Mouse (Mus musculus) kidney, embryonic 16.5 days (tissue): ENCODE measurements at regions not wholly inside any gene's neighbourhood (a gene's known extent, or its start where the extent isn't known, plus 50 kb on each side); places are given as distances from the start of the nearest gene placed in this dataset.

Experiments used
- ATAC-seq: fragments of 200-750 bp; cut with Nextera tagmentation; 2 replicates; pipeline ENCODE4 v1.8.0; 2017; ENCODE audit warnings: moderate TSS enrichment; ENCODE audit not compliant: low FRiP score, low TSS enrichment
- H3K27ac ChIP-seq: fragments of 300-500 bp; sonication (generic); 2 replicates; pipeline ENCODE4 v1.5.1; 2014; ENCODE audit warnings: low read length
- H3K27me3 ChIP-seq: fragments of 300-500 bp; sonication (generic); 2 replicates; pipeline ENCODE4 v1.6.1; 2014; ENCODE audit warnings: low read length, control low read depth, mixed read lengths; ENCODE audit not compliant: insufficient read depth
- H3K36me3 ChIP-seq: fragments of 300-500 bp; sonication (generic); 2 replicates; pipeline ENCODE4 v1.6.1; 2014; ENCODE audit warnings: low read length, control low read depth, mixed read lengths; ENCODE audit not compliant: insufficient read depth
- H3K4me1 ChIP-seq: fragments of 300-500 bp; sonication (generic); 2 replicates; pipeline ENCODE4 v1.6.1; 2014; ENCODE audit warnings: low read length, control low read depth, mixed read lengths; ENCODE audit not compliant: insufficient read depth
- H3K4me2 ChIP-seq: fragments of 300-500 bp; sonication (generic); replicated peaks from 2 replicates; pipeline ENCODE4 v1.6.1; 2014; ENCODE audit warnings: low read depth, low read length
- H3K4me3 ChIP-seq: fragments of 300-500 bp; sonication (generic); 2 replicates; pipeline ENCODE4 v1.5.1; 2014; ENCODE audit warnings: mild to moderate bottlenecking, low read length
- H3K9ac ChIP-seq: fragments of 300-500 bp; sonication (generic); replicated peaks from 2 replicates; pipeline ENCODE4 v1.6.1; 2014; ENCODE audit warnings: low read length
- H3K9me3 ChIP-seq: fragments of 300-500 bp; sonication (generic); 2 replicates; pipeline ENCODE4 v1.6.1; 2016; ENCODE audit warnings: low read length, control low read depth
- WGBS: fragments of 180-500 bp; shearing (Covaris S2); extraction: QIAGEN DNeasy Blood & Tissue Kit; methylation state at CpG from one replicate; pipeline ENCODE4 v1.1.7; 2014; 5-methylcytosine and 5-hydroxymethylcytosine counted together

DNA sequence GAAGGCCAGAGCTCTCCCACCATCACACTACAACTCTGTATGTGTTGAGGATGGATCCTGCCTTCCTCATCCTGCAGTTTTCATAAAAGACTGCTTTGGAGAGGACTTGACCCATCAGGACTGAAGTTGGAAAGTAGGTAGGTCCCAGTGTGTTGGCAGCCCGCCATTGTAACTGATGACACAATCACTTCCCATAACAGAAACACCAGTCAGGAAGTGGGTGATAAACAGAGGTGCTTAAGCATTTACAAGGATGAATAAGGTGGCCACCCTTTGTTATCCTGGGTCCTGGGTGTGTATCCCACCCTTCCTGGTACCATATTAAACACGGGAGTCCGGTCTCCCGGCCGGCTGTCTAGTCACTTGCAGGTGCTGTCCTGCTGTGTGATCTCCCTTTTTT, 118.3 kb downstream of the Snx10 start:
- Histone ChIP-seq H3K27me3 (no peaks in the 10 kb centered on the region), H3K4me2 (no peak overlapping the region), H3K9ac (no peak overlapping the region), H3K4me3 (no peak overlapping the region), H3K4me1 (no peaks in the 10 kb centered on the region), H3K36me3 (no peaks in the 10 kb centered on the region), H3K9me3 (no peaks in the 10 kb centered on the region), H3K27ac (no peak overlapping the region)
- no peak for ATAC-seq
- WGBS = 76% methylated on average over 5 of the region's 5 CpGs

DNA sequence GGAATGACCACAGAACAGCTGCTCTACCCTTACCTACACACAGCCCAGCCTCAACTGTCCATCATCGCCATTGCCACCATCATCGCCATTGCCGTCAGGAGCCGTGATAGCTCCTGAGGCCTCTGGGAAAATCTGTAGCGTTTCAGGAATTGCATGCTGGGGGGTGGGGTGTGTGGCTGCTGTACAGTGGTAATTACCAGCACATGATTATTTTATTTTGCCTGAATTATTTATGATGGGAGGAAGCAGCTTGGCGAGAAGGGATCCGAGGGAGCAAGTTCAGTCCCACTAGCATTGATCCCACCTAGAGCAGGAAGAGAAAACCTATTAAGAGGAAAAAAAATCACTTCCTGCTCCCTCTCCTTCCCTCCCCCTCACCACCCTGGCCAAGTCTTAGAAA, 125.1 kb downstream of the Snx10 start:
- Histone ChIP-seq H3K36me3 (no peaks in the 10 kb centered on the region), H3K9me3 (no peaks in the 10 kb centered on the region), H3K4me3 (no peak overlapping the region), H3K4me1 (no peaks in the 10 kb centered on the region), H3K9ac (no peak overlapping the region), H3K4me2 (no peak overlapping the region), H3K27me3 (no peaks in the 10 kb centered on the region), H3K27ac (no peak overlapping the region)
- WGBS = 70% methylated on average over 7 of the region's 7 CpGs
- ATAC-seq = no peak

DNA sequence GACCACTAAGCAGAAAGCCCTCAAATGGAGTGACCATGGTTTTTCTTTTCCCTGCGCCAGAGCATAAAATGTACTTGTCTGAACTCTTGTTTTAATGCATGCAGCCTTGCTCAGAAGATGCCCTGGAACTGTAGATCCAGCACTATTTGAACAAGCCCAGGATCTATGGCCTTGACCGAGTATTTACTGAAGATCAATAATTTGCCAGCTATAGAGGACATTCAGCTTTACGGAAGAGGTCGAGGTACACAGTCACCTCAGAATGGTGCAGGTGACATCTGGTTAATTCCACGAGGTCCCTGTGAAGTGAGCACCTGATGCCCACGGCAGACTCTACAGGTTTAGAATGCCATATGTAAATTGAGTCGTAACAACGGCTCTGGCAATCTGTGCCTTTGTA, 130.1 kb downstream of the Snx10 start:
- Histone ChIP-seq H3K9ac (no peak overlapping the region), H3K4me2 (no peak overlapping the region), H3K9me3 (no peaks in the 10 kb centered on the region), H3K27me3 (no peaks in the 10 kb centered on the region), H3K4me1 (peaks cover 14% of the 10 kb centered on the region), H3K4me3 (no peak overlapping the region), H3K27ac (no peak overlapping the region), H3K36me3 (no peaks in the 10 kb centered on the region)
- no peak for ATAC-seq
- WGBS = 86% methylated on average over 8 of the region's 8 CpGs

DNA sequence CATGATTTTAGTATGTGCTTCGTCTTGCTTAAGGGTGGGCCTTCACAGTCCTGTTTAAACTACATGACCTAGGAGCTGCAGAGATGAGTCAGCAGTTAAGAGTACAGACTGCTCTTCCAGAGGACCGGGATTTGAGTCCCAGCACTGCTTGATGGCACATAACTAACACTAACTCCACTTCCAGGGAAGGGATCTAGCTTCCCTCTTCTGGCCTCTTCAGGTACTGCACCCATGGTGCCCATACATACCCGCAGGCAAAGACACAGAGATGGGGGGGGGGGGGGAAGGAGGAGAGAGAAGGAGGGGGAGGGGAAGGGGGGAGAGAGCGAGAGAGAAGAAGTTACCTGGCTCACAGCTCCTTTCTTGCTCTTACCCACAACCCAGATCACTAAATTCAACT, 131.3 kb downstream of the Snx10 start:
- Histone ChIP-seq H3K36me3 (no peaks in the 10 kb centered on the region), H3K9me3 (no peaks in the 10 kb centered on the region), H3K27ac (no peak overlapping the region), H3K4me3 (no peak overlapping the region), H3K9ac (no peak overlapping the region), H3K27me3 (no peaks in the 10 kb centered on the region), H3K4me2 (no peak overlapping the region), H3K4me1 (peaks cover 14% of the 10 kb centered on the region)
- WGBS = 92% methylated on average over 4 of the region's 4 CpGs
- ATAC-seq = no peak

DNA sequence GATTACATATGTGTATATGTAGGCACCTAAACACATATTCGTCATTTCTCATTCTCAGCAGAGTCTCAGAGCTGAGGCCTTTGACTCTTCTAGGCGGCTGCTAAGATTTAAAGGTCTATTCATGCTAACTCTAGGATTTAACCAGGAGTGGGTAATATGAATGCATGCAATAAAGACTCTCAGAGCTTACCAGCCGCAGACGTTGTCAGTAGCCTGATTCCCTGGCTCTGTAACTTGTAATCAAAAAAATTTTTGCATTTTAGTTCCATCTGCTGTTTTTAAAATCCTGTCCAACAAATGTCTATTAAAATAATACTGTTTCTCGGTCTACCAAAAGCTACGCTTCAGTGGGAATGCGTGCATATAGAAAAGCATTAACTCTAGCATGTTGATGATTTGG, 132.4 kb downstream of the Snx10 start:
- no peak for ATAC-seq
- Histone ChIP-seq H3K27ac (no peak overlapping the region), H3K4me2 (no peak overlapping the region), H3K4me1 (peaks cover 14% of the 10 kb centered on the region), H3K36me3 (no peaks in the 10 kb centered on the region), H3K4me3 (no peak overlapping the region), H3K27me3 (no peaks in the 10 kb centered on the region), H3K9ac (no peak overlapping the region), H3K9me3 (no peaks in the 10 kb centered on the region)
- 82% methylated on average over 7 of the region's 7 CpGs for WGBS

DNA sequence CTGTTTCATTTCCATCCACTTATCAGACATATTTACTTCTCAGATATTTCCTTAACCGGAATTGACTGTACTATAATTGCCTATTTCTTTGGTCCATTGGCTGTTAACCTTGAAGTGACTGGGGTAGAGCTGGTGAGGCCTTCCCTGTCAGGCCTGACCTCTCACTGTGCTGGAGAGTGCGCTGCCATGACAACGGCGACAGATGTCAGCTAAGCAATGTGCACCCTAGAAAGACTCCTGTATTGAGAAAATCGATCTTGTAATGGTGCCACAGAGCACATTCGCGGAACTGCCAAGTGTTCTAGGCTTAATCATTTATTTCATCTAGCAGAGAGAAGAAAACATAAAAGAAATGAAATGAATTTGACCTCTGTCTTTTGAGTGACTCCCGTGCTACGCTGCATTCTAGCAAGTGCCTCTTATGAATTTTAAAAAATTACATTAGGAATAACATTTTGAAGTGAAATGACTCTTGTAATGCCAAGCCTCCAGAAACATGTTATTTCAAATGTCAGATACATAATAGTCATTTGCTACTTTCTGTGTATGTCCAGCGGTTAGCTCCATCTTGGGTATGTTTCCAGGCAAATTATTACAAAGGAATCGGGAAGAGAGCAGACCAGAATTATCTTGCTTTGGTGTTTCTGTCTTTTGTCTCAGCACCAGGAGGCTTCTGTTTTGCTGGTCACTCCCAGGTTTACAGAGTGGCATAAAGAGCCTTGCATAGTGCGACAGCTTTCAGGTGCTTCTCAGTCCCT, 133.4 kb downstream of the Snx10 start:
- WGBS = 56% methylated on average over 12 of the region's 12 CpGs

DNA sequence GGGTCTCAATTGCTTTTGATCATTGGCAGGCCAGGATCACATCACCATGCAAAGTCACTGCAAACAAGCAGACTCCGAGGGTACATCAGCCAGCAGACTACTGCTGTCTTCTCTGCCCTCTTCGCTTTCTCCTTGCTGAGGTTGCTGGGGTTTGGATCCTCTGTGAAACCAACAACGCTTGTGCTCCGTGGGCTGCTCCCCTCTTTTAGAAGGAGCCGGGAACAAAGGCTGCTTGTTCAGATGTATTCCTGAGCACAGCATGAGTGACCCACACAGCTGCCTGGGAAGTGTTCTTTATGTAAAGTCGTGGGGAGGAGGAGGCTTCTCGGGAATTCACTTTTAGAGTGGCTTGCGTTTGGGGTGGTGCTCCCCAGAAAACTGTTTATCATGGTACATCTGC, 134.7 kb downstream of the Snx10 start:
- Histone ChIP-seq H3K36me3 (no peaks in the 10 kb centered on the region), H3K9me3 (no peaks in the 10 kb centered on the region), H3K27me3 (no peaks in the 10 kb centered on the region), H3K4me3 (no peak overlapping the region), H3K4me2 (no peak overlapping the region), H3K4me1 (peaks cover 14% of the 10 kb centered on the region), H3K27ac (no peak overlapping the region), H3K9ac (0 out of 2 replicates have a peak overlapping the region, but pooled peaks have one; percentile 1)
- no peak for ATAC-seq
- WGBS = 11% methylated on average over 8 of the region's 8 CpGs

More for the DNA sequence above, 133.4 kb downstream of the Snx10 start:
- Histone ChIP-seq H3K27me3 (no peaks in the 10 kb centered on the region), H3K4me2 (no peak overlapping the region), H3K4me3 (no peak overlapping the region), H3K4me1 (peaks cover 14% of the 10 kb centered on the region), H3K27ac (no peak overlapping the region), H3K9ac (no peak overlapping the region), H3K36me3 (no peaks in the 10 kb centered on the region), H3K9me3 (no peaks in the 10 kb centered on the region)
- no peak for ATAC-seq

DNA sequence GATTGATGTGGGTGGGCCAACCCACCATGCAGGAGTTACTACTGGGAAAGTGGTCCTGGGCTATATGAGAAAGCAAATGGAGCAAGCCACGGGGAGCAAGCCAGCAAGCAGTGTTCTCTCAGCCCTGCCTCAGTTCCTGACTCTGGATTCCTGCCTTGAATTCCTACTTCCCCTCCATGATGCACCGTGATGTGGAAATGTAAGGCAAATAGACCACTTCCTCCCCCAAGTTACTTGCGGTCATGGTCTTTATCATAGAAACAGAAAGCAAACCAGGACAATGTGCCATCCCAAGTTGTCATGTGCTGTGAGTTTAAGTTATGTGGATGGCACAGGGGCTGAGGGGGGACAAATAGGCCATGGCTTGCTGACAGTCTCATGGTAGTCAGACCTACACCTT, 139.5 kb downstream of the Snx10 start:
- H3K4me1 ChIP-seq = peaks cover 6% of the 10 kb centered on the region
- ATAC-seq = no peak
- H3K27me3 ChIP-seq = no peaks in the 10 kb centered on the region
- H3K36me3 ChIP-seq = no peaks in the 10 kb centered on the region
- 80% methylated on average over 3 of the region's 3 CpGs for WGBS
- H3K9me3 ChIP-seq = peaks cover 6% of the 10 kb centered on the region; the same call in 1 of the 2 replicates
- H3K9ac ChIP-seq = no peak overlapping the region
- H3K4me2 ChIP-seq = no peak overlapping the region
- no peak overlapping the region for H3K27ac ChIP-seq
- no peak overlapping the region for H3K4me3 ChIP-seq

DNA sequence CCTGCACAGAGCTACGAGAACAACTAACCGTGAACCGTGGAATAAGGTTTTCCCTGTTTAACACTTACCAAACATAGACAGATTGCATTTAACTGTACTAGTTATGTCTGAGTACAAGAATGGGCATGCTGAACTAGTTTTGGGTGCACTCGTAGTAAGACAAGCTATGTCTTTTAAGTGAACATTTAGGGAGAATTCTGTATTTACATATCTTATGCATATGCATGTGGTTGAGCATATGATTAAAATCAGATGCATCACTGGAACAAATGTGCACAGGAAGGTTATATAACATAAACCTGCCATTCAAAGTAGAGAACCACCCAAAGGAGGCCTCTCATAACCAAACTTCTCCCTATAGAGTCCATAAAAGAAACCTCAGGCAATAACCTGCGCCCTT, 140.3 kb downstream of the Snx10 start:
- Histone ChIP-seq H3K4me2 (no peak overlapping the region), H3K4me3 (no peak overlapping the region), H3K4me1 (no peaks in the 10 kb centered on the region), H3K9me3 (peaks cover 6% of the 10 kb centered on the region; the same call in 1 of the 2 replicates), H3K27me3 (no peaks in the 10 kb centered on the region), H3K9ac (no peak overlapping the region), H3K36me3 (no peaks in the 10 kb centered on the region), H3K27ac (no peak overlapping the region)
- no peak for ATAC-seq
- WGBS = 88% methylated on average over 5 of the region's 5 CpGs

DNA sequence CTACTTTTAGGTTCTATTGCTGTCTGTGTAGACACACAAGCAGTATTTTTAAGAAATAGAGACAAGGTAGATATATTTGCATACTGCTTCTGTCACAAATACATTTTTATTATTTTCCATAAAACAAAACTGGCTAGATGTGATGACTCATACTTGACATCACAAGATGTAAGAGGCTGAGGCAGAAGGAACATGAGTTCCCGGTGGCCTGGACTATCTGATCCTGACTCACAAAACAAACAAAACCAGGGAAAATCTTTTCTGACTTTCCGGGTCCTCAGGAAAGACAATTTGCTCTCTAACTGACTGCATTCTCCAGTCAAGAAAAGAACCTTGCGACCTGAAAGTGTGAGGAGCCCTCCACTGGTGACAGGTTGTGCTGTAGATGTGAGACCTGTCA, 143.3 kb downstream of the Snx10 start:
- Histone ChIP-seq H3K27me3 (no peaks in the 10 kb centered on the region), H3K4me1 (no peaks in the 10 kb centered on the region), H3K9ac (no peak overlapping the region), H3K27ac (no peak overlapping the region), H3K36me3 (no peaks in the 10 kb centered on the region), H3K9me3 (peaks cover 6% of the 10 kb centered on the region; the same call in 1 of the 2 replicates), H3K4me3 (no peak overlapping the region), H3K4me2 (no peak overlapping the region)
- no peak for ATAC-seq
- whole genome bisulfite sequencing = 59% methylated on average over 3 of the region's 3 CpGs
